ENCODE assay signal across 14 mouse cellular contexts in genomic region chr12:7328620-7329019, GRCm38 (mm10).
DNase-seq lines count a peak whose midpoint lies in the region; ATAC-seq lines count a peak whose summit lies in the region.
"Had no signal": no experiment of that assay in that cellular context is flagged by ENCODE, and none has a peak within 500 bp of the region (broad histone marks: within the 10 kb centered on the region; RNA-seq: fewer than 3 reads in every experiment).

No protein-coding gene starts in this region.

- no peak overlapping the region for H3K27ac ChIP-seq in midbrain, embryonic 14.5 days (replicated peaks; ENCODE audit: low read depth, low read length)
- H3K27ac ChIP-seq in midbrain, embryonic 15.5 days, result no peak overlapping the region
- H3K27ac ChIP-seq: embryonic facial prominence, embryonic 12.5 days; heart, embryonic 10.5 days; kidney, postnatal 0 days; macrophage had no signal

- no peak overlapping the region for H3K9ac ChIP-seq in midbrain, embryonic 14.5 days (replicated peaks; ENCODE audit: low read length)
- no peak overlapping the region for H3K9ac ChIP-seq in midbrain, embryonic 15.5 days
- H3K9ac ChIP-seq: embryonic facial prominence, embryonic 12.5 days had no signal

- intact Hi-C loops in left cerebral cortex, postnatal 10 days (cut with DNase I), result no loop called here

- H3K4me2 ChIP-seq in midbrain, embryonic 14.5 days (ENCODE audit: low read length), result no peak overlapping the region
- H3K4me2 ChIP-seq in midbrain, embryonic 15.5 days, result no peak overlapping the region
- H3K4me2 ChIP-seq: embryonic facial prominence, embryonic 12.5 days; liver, embryonic 11.5 days had no signal

- H3K9me3 ChIP-seq in midbrain, embryonic 14.5 days (ENCODE audit: control insufficient read depth, low read length), result no peaks in the 10 kb centered on the region
- no peaks in the 10 kb centered on the region for H3K9me3 ChIP-seq in midbrain, embryonic 15.5 days
- H3K9me3 ChIP-seq: embryonic facial prominence, embryonic 12.5 days; heart, embryonic 10.5 days had no signal

- H3K36me3 ChIP-seq in midbrain, embryonic 14.5 days (ENCODE audit: control insufficient read depth, insufficient read depth, low read length), result no peaks in the 10 kb centered on the region
- H3K36me3 ChIP-seq in midbrain, embryonic 15.5 days (replicated peaks), result no peaks in the 10 kb centered on the region
- H3K36me3 ChIP-seq: embryonic facial prominence, embryonic 12.5 days; heart, embryonic 10.5 days had no signal

- DNase-seq in cerebellum, postnatal 14 days, result peak; percentile 68 to 72
- DNase-seq in cerebellum, adult 9-10 months, result no peak
- peak; percentile 10 for DNase-seq in midbrain, embryonic 14.5 days
- peak; percentile 71 to 73 for DNase-seq in left cerebral cortex, postnatal 10 days (ENCODE audit: extremely low spot score in 1 of 2, low spot score in 2 of 2)
- DNase-seq in adrenal gland, postnatal 25 days, result no peak
- DNase-seq in heart, adult 9 months (ENCODE audit: low spot score in 2 of 2), result no peak
- DNase-seq in spleen, adult 18-20 months, result no peak

- H3K27me3 ChIP-seq in midbrain, embryonic 14.5 days (ENCODE audit: control insufficient read depth, insufficient read depth, low read length), result no peaks in the 10 kb centered on the region
- H3K27me3 ChIP-seq in midbrain, embryonic 15.5 days (replicated peaks), result no peaks in the 10 kb centered on the region
- H3K27me3 ChIP-seq: embryonic facial prominence, embryonic 12.5 days had no signal

- no peak overlapping the region for H3K4me3 ChIP-seq in midbrain, embryonic 14.5 days (replicated peaks; ENCODE audit: low read depth, low read length)
- no peak overlapping the region for H3K4me3 ChIP-seq in midbrain, embryonic 15.5 days
- H3K4me3 ChIP-seq: embryonic facial prominence, embryonic 12.5 days; heart, embryonic 10.5 days; myocyte had no signal

- no peaks in the 10 kb centered on the region for H3K4me1 ChIP-seq in midbrain, embryonic 14.5 days (ENCODE audit: control insufficient read depth, insufficient read depth, low read length)
- H3K4me1 ChIP-seq in midbrain, embryonic 15.5 days, result no peaks in the 10 kb centered on the region
- H3K4me1 ChIP-seq: embryonic facial prominence, embryonic 12.5 days; heart, embryonic 10.5 days had no signal

- ATAC-seq in midbrain, embryonic 14.5 days (ENCODE audit: low FRiP score, low TSS enrichment), result no peak
- ATAC-seq in midbrain, embryonic 15.5 days (replicated peaks), result no peak

Comparison
In these comparisons a context has a peak if more than half of its experiments do, and no peak if none do; other contexts are left out.
1. DNase-seq: peak in cerebellum, postnatal 14 days (2 of 2), midbrain, embryonic 14.5 days (single experiment) and left cerebral cortex, postnatal 10 days (2 of 2); none in cerebellum, adult 9-10 months (single experiment), adrenal gland, postnatal 25 days (single experiment), heart, adult 9 months (0 of 2) and spleen, adult 18-20 months (0 of 2).